8 mouse cellular contexts compared by ENCODE assay signal in the genomic region with DNA sequence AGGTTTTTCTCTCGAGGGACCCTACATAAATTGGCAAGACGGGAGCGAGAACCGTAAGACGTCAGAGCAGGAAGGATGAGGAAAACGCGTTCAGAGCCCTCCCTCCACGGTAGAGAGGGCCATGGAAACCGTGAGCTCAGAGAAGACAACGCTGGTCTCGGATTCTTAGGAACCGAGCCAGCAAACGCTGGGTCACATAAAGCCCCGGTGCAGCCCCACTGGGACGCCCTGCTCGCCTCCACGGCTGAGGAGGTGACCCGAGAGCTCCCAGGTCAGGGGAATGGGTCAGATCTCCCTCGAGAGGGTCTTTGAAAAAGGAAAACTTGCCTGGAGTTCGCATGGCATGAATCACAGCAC. TPM values are rescaled to one million over a fixed set of nuclear protein-coding genes. Genes with fewer than 3 reads are reported as not detected.
DNase-seq lines count a peak whose midpoint lies in the region; ATAC-seq and TF ChIP-seq lines count a peak whose summit lies in the region.

No protein-coding gene starts in this region.

- under 1% methylated on average over 20 of the region's 20 CpGs for WGBS in intestine, embryonic 16.5 days
- 2% methylated on average over 20 of the region's 20 CpGs for WGBS in midbrain, embryonic 15.5 days

- no peak for TF ChIP-seq CTCF in C2C12 (IDR thresholded peaks at IDR 0.05; ENCODE audit: control insufficient read depth, insufficient read depth, insufficient read length)

- peak overlapping the region; percentile 61 for H3K4me2 ChIP-seq in intestine, embryonic 16.5 days (ENCODE audit: low read depth, low read length)
- H3K4me2 ChIP-seq in midbrain, embryonic 15.5 days, result peak overlapping the region; percentile 76

- H3K36me3 ChIP-seq in C2C12 (ENCODE audit: control insufficient read depth, insufficient read depth), result peaks cover 25% of the 10 kb centered on the region
- H3K36me3 ChIP-seq in intestine, embryonic 16.5 days (ENCODE audit: control insufficient read depth, insufficient read depth, low read length), result peaks cover 4% of the 10 kb centered on the region; the same call in 1 of the 2 replicates
- peaks cover 20% of the 10 kb centered on the region; the same call in 1 of the 2 replicates for H3K36me3 ChIP-seq in midbrain, embryonic 15.5 days (replicated peaks)

- H3K4me1 ChIP-seq in intestine, embryonic 16.5 days (ENCODE audit: control insufficient read depth, insufficient read depth, low read length), result 0 out of 2 replicates have a peak, but pooled peaks cover 6% of the 10 kb centered on the region
- peaks cover 22% of the 10 kb centered on the region for H3K4me1 ChIP-seq in midbrain, embryonic 15.5 days

- H3K9ac ChIP-seq in intestine, embryonic 16.5 days (ENCODE audit: low read depth, low read length), result peak overlapping the region; percentile 69
- peak overlapping the region; percentile 59 for H3K9ac ChIP-seq in midbrain, embryonic 15.5 days

- peak overlapping the region; percentile 10 for H3K27ac ChIP-seq in intestine, embryonic 16.5 days (ENCODE audit: low read length)
- peak overlapping the region; percentile 86 for H3K27ac ChIP-seq in midbrain, embryonic 15.5 days

- peak overlapping the region; percentile 87 for H3K4me3 ChIP-seq in C2C12 (ENCODE audit: insufficient read depth, poor library complexity, severe bottlenecking)
- peak overlapping the region; percentile 84 for H3K4me3 ChIP-seq in intestine, embryonic 16.5 days (ENCODE audit: low read length)
- H3K4me3 ChIP-seq in midbrain, embryonic 15.5 days, result peak overlapping the region; percentile 68

- ATAC-seq in erythroblast, adult 5-6 weeks (replicated peaks; ENCODE audit: low FRiP score, poor library complexity, severe bottlenecking), result peak; percentile 28; the same call in 1 of the 2 replicates
- peak; percentile 69 for ATAC-seq in intestine, embryonic 16.5 days
- ATAC-seq in midbrain, embryonic 15.5 days (replicated peaks), result peak; percentile 81

- peaks cover 40% of the 10 kb centered on the region for H3K79me2 ChIP-seq in C2C12 (ENCODE audit: control insufficient read depth, insufficient read depth)

- peak overlapping the region; percentile 81 for H3ac ChIP-seq in C2C12 (ENCODE audit: control insufficient read depth, insufficient read length, low read depth)

- H3K9me3 ChIP-seq in intestine, embryonic 16.5 days (ENCODE audit: control insufficient read depth, low read length), result no peaks in the 10 kb centered on the region
- no peaks in the 10 kb centered on the region for H3K9me3 ChIP-seq in midbrain, embryonic 15.5 days

- H3K27me3 ChIP-seq in C2C12 (ENCODE audit: control insufficient read depth, insufficient read depth, insufficient read length), result no peaks in the 10 kb centered on the region
- H3K27me3 ChIP-seq in intestine, embryonic 16.5 days (replicated peaks; ENCODE audit: control insufficient read depth, insufficient read depth, low read length), result no peaks in the 10 kb centered on the region
- H3K27me3 ChIP-seq in midbrain, embryonic 15.5 days (replicated peaks), result peaks cover 15% of the 10 kb centered on the region; the same call in 1 of the 2 replicates

- intact Hi-C loops in gastrocnemius, postnatal 36 days (cut with DNase I), result no loop called here

- peaks cover 22% of the 10 kb centered on the region for H3K79me3 ChIP-seq in C2C12 (ENCODE audit: low read depth)

- peak; percentile 23 for DNase-seq in gastrocnemius, postnatal 10 days
- no peak for DNase-seq in gastrocnemius, postnatal 36 days
- no peak for DNase-seq in ovary, adult 18-20 months (ENCODE audit: low spot score)
- DNase-seq in thymus, postnatal 14 days, result no peak

TF ChIP-seq in C2C12, 6 proteins besides CTCF, POLR2A, EP300 and RAD21:
- TF ChIP-seq MAX (IDR thresholded peaks at IDR 0.05), result no peak
- no peak for TF ChIP-seq FOSL1 (IDR thresholded peaks at IDR 0.05; ENCODE audit: insufficient read depth, low read length, poor library complexity, severe bottlenecking)
- TF ChIP-seq USF1 (IDR thresholded peaks at IDR 0.05; ENCODE audit: low read depth), result no peak
- no peak for TF ChIP-seq MYOG (IDR thresholded peaks at IDR 0.05; ENCODE audit: control insufficient read depth, extremely low read depth, insufficient read length)

RNA-seq across cellular contexts. Expression of a gene that starts 0.4 kb away (rescaled TPM):
- 10 to 100 TPM; 41.3 to 45.0 TPM for total RNA-seq in gastrocnemius, postnatal 10 days (2021)
- total RNA-seq in gastrocnemius, postnatal 36 days (2021), result 10 to 100 TPM; 31.9 to 33.7 TPM
- 88.2 TPM for polyA plus RNA-seq in C2C12 (2012; fragmentation: generic; extraction: Trizol)
- 0.96 and 10.0 TPM in 2 replicates for total RNA-seq in erythroblast, adult 5-6 weeks (2015; ENCODE audit: low replicate concordance)
- total RNA-seq in erythroblast, adult 5-6 weeks (2017; ENCODE audit: low replicate concordance), result 2.2 and 10.7 TPM in 2 replicates
- 72.0 and 80.0 TPM in 2 replicates for polyA plus RNA-seq in intestine, embryonic 16.5 days (2015; fragmentation: Nextera tagmentation; extraction: Ambion mirVana)
- polyA plus RNA-seq in midbrain, embryonic 15.5 days (2015; fragmentation: Nextera tagmentation; extraction: Ambion mirVana), result 73.1 and 73.2 TPM in 2 replicates

RNA-seq across cellular contexts. Expression of a gene that starts 16.1 kb away (rescaled TPM):
- under 1 TPM; 0.47 TPM for total RNA-seq in gastrocnemius, postnatal 10 days (2021)
- total RNA-seq in gastrocnemius, postnatal 36 days (2021), result under 1 TPM; 0.31 to 0.35 TPM
- polyA plus RNA-seq in C2C12 (2012; fragmentation: generic; extraction: Trizol), result 0.11 TPM
- total RNA-seq in erythroblast, adult 5-6 weeks (2015; ENCODE audit: low replicate concordance), result not detected in 2 replicates
- 0.77 and 1.1 TPM in 2 replicates for total RNA-seq in erythroblast, adult 5-6 weeks (2017; ENCODE audit: low replicate concordance)
- 0.66 TPM in 2 replicates for polyA plus RNA-seq in intestine, embryonic 16.5 days (2015; fragmentation: Nextera tagmentation; extraction: Ambion mirVana)
- polyA plus RNA-seq in midbrain, embryonic 15.5 days (2015; fragmentation: Nextera tagmentation; extraction: Ambion mirVana), result 0.30 and 0.57 TPM in 2 replicates

RNA-seq across cellular contexts. Expression of a gene that starts 31.3 kb away (rescaled TPM):
- total RNA-seq in gastrocnemius, postnatal 10 days (2021), result 1 to 10 TPM in 1 of 2 experiments, under 1 TPM in 1; 0.66 to 1.6 TPM
- total RNA-seq in gastrocnemius, postnatal 36 days (2021), result not detected
- polyA plus RNA-seq in C2C12 (2012; fragmentation: generic; extraction: Trizol), result 0.48 TPM
- not detected in 2 replicates for total RNA-seq in erythroblast, adult 5-6 weeks (2015; ENCODE audit: low replicate concordance)
- not detected in 2 replicates for total RNA-seq in erythroblast, adult 5-6 weeks (2017; ENCODE audit: low replicate concordance)
- 2.3 and 2.4 TPM in 2 replicates for polyA plus RNA-seq in intestine, embryonic 16.5 days (2015; fragmentation: Nextera tagmentation; extraction: Ambion mirVana)
- 0.60 and 0.92 TPM in 2 replicates for polyA plus RNA-seq in midbrain, embryonic 15.5 days (2015; fragmentation: Nextera tagmentation; extraction: Ambion mirVana)

Comparison
In these comparisons a context has a peak if more than half of its experiments do, and no peak if none do; other contexts are left out.
1. ATAC-seq: peak in every context shown above with its lines; median percentile 81 in midbrain, embryonic 15.5 days; 69 in intestine, embryonic 16.5 days; 28 in erythroblast, adult 5-6 weeks.